Mouse (Mus musculus) liver, embryonic 13.5 days (tissue): ENCODE results near the gene Rsad1. TPM values are rescaled to one million over a fixed set of nuclear protein-coding genes. Genes with fewer than 3 reads are reported as not detected.

Experiments used
- ATAC-seq: fragments of 200-750 bp; cut with Nextera tagmentation; 2 replicates; pipeline ENCODE4 v1.8.0; 2017; ENCODE audit warnings: low read depth, mild to moderate bottlenecking, moderate number of reproducible peaks, moderate library complexity
- DNase-seq: peaks from one replicate; pipeline ENCODE4 v3.0.0; 2022
- H3K27ac ChIP-seq: fragments of 300-500 bp; sonication (generic); 2 replicates; pipeline ENCODE4 v1.5.1; 2015; ENCODE audit warnings: moderate library complexity, mild to moderate bottlenecking, inconsistent platforms
- H3K27me3 ChIP-seq: fragments of 300-500 bp; sonication (generic); 2 replicates; pipeline ENCODE4 v1.6.1; 2015; ENCODE audit warnings: mild to moderate bottlenecking, inconsistent platforms
- H3K36me3 ChIP-seq: fragments of 300-500 bp; sonication (generic); 2 replicates; pipeline ENCODE4 v1.6.1; 2015; ENCODE audit warnings: mild to moderate bottlenecking, inconsistent platforms
- H3K4me1 ChIP-seq: fragments of 300-500 bp; sonication (generic); replicated peaks from 2 replicates; pipeline ENCODE4 v1.6.1; 2015; ENCODE audit warnings: inconsistent platforms
- H3K4me2 ChIP-seq: fragments of 300-500 bp; sonication (generic); 2 replicates; pipeline ENCODE4 v1.6.1; 2015; ENCODE audit warnings: inconsistent platforms, mild to moderate bottlenecking, moderate library complexity
- H3K4me3 ChIP-seq: fragments of 300-500 bp; sonication (generic); replicated peaks from 2 replicates; pipeline ENCODE4 v1.5.1; 2015; ENCODE audit warnings: mild to moderate bottlenecking, inconsistent platforms
- H3K9ac ChIP-seq: fragments of 300-500 bp; sonication (generic); 2 replicates; pipeline ENCODE4 v1.6.1; 2015; ENCODE audit warnings: mild to moderate bottlenecking, inconsistent platforms
- H3K9me3 ChIP-seq: fragments of 300-500 bp; sonication (generic); replicated peaks from 2 replicates; pipeline ENCODE4 v1.6.1; 2016; ENCODE audit warnings: inconsistent platforms
- WGBS: fragments of 180-500 bp; shearing (Covaris S2); methylation state at CpG from one replicate; pipeline ENCODE4 v1.1.7; 2015; ENCODE audit not compliant: insufficient replicate concordance; 5-methylcytosine and 5-hydroxymethylcytosine counted together
- polyA plus RNA-seq: library from polyadenylated mRNA; unstranded; fragments of >200 nt; fragmentation: Nextera tagmentation; extraction: Ambion mirVana; gene quantifications from 2 replicates; pipeline ENCODE4 v1.2.1, GENCODE M21; 2015

Rsad1 gene
- polyA plus RNA-seq: 1.6 and 2.5 TPM in 2 replicates

DNA sequence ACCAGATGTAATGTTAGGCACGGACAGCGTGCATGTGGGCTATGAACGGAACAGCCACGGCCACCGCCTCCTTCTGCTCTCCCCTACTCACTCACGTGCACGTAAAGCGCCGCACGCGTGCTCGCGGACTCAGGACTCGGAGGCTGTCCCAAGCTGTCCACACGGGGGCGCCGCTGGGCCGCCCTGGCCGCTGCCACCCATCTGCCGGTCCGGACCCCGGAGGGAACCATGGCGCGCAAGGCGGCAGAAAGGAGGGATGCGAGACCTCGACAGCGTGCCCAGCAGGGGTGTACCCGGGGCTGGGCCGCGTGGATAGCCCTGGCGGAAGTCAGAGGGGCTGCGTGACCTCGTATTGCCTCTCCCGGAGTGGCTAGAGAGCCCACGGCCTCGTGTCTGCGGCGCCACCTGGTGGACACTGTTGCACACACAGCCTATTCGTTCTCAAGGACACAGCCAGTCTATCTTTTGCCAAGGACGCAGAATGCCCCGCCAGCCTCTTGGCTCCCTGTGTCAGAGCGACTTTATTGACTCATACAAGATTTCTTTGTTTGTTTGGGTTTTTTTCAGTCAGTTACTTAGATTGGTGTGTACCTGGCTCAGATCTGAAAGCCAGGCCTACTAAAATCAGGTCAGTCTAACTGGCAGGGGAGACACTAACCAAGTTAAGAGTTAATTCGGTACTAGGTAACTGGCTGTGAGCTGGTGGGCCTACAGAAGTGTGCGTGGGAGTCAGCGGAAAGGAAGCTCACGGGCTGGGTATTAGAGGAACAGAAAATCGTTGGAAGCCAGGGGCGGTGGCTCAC lies at the start of gene Rsad1:
Gene Rsad1, minus strand, starts transcription at position 368 of the 803 bp plus-strand sequence.
- peak within 1 kb of the TSS; percentile 83 for H3K4me2 ChIP-seq
- peaks cover 18% of the 10 kb centered on the region for H3K4me1 ChIP-seq
- H3K9me3 ChIP-seq: no peaks in the 10 kb centered on the region
- no peaks in the 10 kb centered on the region for H3K27me3 ChIP-seq
- DNase-seq (peak; percentile 84), ATAC-seq (peak; percentile 79)
- peak within 1 kb of the TSS; percentile 74 for H3K9ac ChIP-seq
- H3K4me3 ChIP-seq: peak within 1 kb of the TSS; percentile 71
- no peaks in the 10 kb centered on the region for H3K36me3 ChIP-seq
- 4% methylated on average over 49 of the region's 49 CpGs for WGBS
- H3K27ac ChIP-seq: peak within 1 kb of the TSS; percentile 54; the same call in 1 of the 2 replicates

- Histone ChIP-seq H3K9me3 (no peaks in the 10 kb centered on the region), H3K36me3 (no peaks in the 10 kb centered on the region), H3K27me3 (peaks cover 9% of the 10 kb centered on the region; the same call in 1 of the 2 replicates), H3K4me2 (no peak overlapping the region), H3K4me3 (no peak overlapping the region), H3K27ac (no peak overlapping the region), H3K4me1 (peaks cover 28% of the 10 kb centered on the region), H3K9ac (no peak overlapping the region)
- ATAC-seq (no peak), DNase-seq (no peak)
- WGBS: 62% methylated on average over 6 of the region's 6 CpGs
These were observed 49.5 kb upstream of the Rsad1 start for GRCm38 (mm10) chr11:94598437-94599120.

- peaks cover 28% of the 10 kb centered on the region for H3K4me1 ChIP-seq
- H3K27me3 ChIP-seq: peaks cover 6% of the 10 kb centered on the region; the same call in 1 of the 2 replicates
- no peak overlapping the region for H3K9ac ChIP-seq
- no peak overlapping the region for H3K4me2 ChIP-seq
- H3K27ac ChIP-seq: no peak overlapping the region
- H3K36me3 ChIP-seq: no peaks in the 10 kb centered on the region
- DNase-seq: no peak
- H3K4me3 ChIP-seq: no peak overlapping the region
- WGBS: 78% methylated on average over 4 of the region's 4 CpGs
- ATAC-seq: no peak
- H3K9me3 ChIP-seq: no peaks in the 10 kb centered on the region
These were observed 48.3 kb upstream of the Rsad1 start for GRCm38 (mm10) chr11:94597319-94597718.

GRCm38 (mm10) chr11:94596311-94596852 lies 47.3 kb upstream of the Rsad1 start:
- ATAC-seq (no peak), DNase-seq (peak; percentile 24)
- no peak overlapping the region for H3K27ac ChIP-seq
- no peaks in the 10 kb centered on the region for H3K9me3 ChIP-seq
- no peaks in the 10 kb centered on the region for H3K36me3 ChIP-seq
- H3K27me3 ChIP-seq: no peaks in the 10 kb centered on the region
- 51% methylated on average over 7 of the region's 7 CpGs for WGBS
- no peak overlapping the region for H3K9ac ChIP-seq
- H3K4me2 ChIP-seq: no peak overlapping the region
- H3K4me3 ChIP-seq: no peak overlapping the region
- H3K4me1 ChIP-seq: peaks cover 19% of the 10 kb centered on the region

- no peaks in the 10 kb centered on the region for H3K27me3 ChIP-seq
- peaks cover 10% of the 10 kb centered on the region for H3K4me1 ChIP-seq
- no peak overlapping the region for H3K9ac ChIP-seq
- DNase-seq: no peak
- no peak overlapping the region for H3K4me2 ChIP-seq
- no peak for ATAC-seq
- H3K36me3 ChIP-seq: no peaks in the 10 kb centered on the region
- H3K27ac ChIP-seq: no peak overlapping the region
- 60% methylated on average over 6 of the region's 6 CpGs for WGBS
- no peaks in the 10 kb centered on the region for H3K9me3 ChIP-seq
- H3K4me3 ChIP-seq: no peak overlapping the region
These were observed 38.5 kb upstream of the Rsad1 start for GRCm38 (mm10) chr11:94587511-94587910.

DNA sequence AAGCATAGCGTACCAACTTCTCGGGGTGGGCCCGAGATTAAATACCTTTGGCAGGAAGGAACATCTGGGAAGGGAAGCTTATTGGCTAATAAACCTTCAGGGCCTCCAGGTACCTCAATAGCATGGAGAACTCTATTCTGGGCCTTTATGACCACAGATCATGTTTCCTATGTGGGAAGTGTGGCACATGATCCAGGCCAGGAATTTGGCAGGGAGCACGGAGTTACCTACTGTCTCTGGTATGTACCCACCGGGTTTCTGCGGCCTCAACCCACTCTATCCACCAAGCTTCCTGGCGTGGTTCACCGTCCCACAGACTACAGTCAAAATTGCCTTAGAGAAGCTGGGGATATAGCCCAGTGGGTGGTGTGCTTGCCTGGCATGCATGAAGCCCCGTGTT lies 36.0 kb upstream of the Rsad1 start:
- H3K27ac ChIP-seq: no peak overlapping the region
- 81% methylated on average over 9 of the region's 9 CpGs for WGBS
- no peak overlapping the region for H3K4me2 ChIP-seq
- no peak for DNase-seq
- no peaks in the 10 kb centered on the region for H3K9me3 ChIP-seq
- no peaks in the 10 kb centered on the region for H3K27me3 ChIP-seq
- no peak overlapping the region for H3K4me3 ChIP-seq
- H3K9ac ChIP-seq: no peak overlapping the region
- 0 out of 2 replicates have a peak, but pooled peaks cover 5% of the 10 kb centered on the region for H3K4me1 ChIP-seq
- no peak for ATAC-seq
- H3K36me3 ChIP-seq: no peaks in the 10 kb centered on the region

- Histone ChIP-seq H3K4me3 (no peak overlapping the region), H3K4me2 (no peak overlapping the region), H3K27ac (no peak overlapping the region), H3K27me3 (no peaks in the 10 kb centered on the region), H3K9me3 (no peaks in the 10 kb centered on the region), H3K4me1 (no peaks in the 10 kb centered on the region), H3K36me3 (no peaks in the 10 kb centered on the region), H3K9ac (no peak overlapping the region)
- ATAC-seq (no peak), DNase-seq (no peak)
- 70% methylated on average over 5 of the region's 5 CpGs for WGBS
These were observed 31.2 kb upstream of the Rsad1 start for GRCm38 (mm10) chr11:94580111-94580740.

DNA sequence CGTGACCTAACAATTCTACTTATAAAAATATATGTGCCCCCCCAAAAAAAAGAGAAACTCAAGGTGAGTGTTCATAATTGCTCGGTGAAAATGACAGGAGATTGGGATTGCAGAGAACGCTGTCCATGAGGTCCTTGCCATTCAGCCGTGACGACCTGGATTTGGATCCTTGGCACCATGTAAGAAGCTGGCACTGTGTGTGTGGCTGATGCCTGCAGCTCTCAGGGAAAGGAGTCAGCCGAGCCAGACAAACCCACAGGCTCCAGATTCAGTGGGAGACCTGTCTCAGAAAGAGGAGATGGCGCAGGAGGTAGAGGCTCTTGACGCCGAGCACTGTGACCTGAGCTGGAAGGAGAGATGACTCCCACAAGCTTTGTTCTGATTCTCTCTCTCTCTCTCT lies 27.3 kb upstream of the Rsad1 start:
- no peak for ATAC-seq

GRCm38 (mm10) chr11:94575036-94575435 lies 26.0 kb upstream of the Rsad1 start:
- no peaks in the 10 kb centered on the region for H3K36me3 ChIP-seq
- no peaks in the 10 kb centered on the region for H3K9me3 ChIP-seq
- H3K27me3 ChIP-seq: no peaks in the 10 kb centered on the region
- no peak overlapping the region for H3K4me2 ChIP-seq
- ATAC-seq: no peak
- H3K4me3 ChIP-seq: no peak overlapping the region
- H3K9ac ChIP-seq: no peak overlapping the region
- 43% methylated on average over 2 of the region's 2 CpGs for WGBS
- no peak for DNase-seq
- no peak overlapping the region for H3K27ac ChIP-seq
- H3K4me1 ChIP-seq: no peaks in the 10 kb centered on the region; the same call in none of the 2 replicates

More for the DNA sequence above, 27.3 kb upstream of the Rsad1 start:
- WGBS: 71% methylated on average over 9 of the region's 9 CpGs
- H3K27ac ChIP-seq: no peak overlapping the region
- H3K4me1 ChIP-seq: no peaks in the 10 kb centered on the region; the same call in 1 of the 2 replicates
- no peak overlapping the region for H3K4me3 ChIP-seq
- H3K9me3 ChIP-seq: no peaks in the 10 kb centered on the region
- no peak for DNase-seq
- no peak overlapping the region for H3K4me2 ChIP-seq
- H3K9ac ChIP-seq: no peak overlapping the region
- no peaks in the 10 kb centered on the region for H3K27me3 ChIP-seq
- H3K36me3 ChIP-seq: no peaks in the 10 kb centered on the region

GRCm38 (mm10) chr11:94574560-94574959 lies 25.5 kb upstream of the Rsad1 start:
- H3K9ac ChIP-seq: no peak overlapping the region
- no peaks in the 10 kb centered on the region for H3K9me3 ChIP-seq
- no peak overlapping the region for H3K4me2 ChIP-seq
- 16% methylated on average over 7 of the region's 7 CpGs for WGBS
- H3K27me3 ChIP-seq: no peaks in the 10 kb centered on the region
- no peaks in the 10 kb centered on the region for H3K36me3 ChIP-seq
- ATAC-seq: no peak
- H3K4me1 ChIP-seq: no peaks in the 10 kb centered on the region; the same call in none of the 2 replicates
- no peak overlapping the region for H3K4me3 ChIP-seq
- no peak for DNase-seq
- no peak overlapping the region for H3K27ac ChIP-seq

DNA sequence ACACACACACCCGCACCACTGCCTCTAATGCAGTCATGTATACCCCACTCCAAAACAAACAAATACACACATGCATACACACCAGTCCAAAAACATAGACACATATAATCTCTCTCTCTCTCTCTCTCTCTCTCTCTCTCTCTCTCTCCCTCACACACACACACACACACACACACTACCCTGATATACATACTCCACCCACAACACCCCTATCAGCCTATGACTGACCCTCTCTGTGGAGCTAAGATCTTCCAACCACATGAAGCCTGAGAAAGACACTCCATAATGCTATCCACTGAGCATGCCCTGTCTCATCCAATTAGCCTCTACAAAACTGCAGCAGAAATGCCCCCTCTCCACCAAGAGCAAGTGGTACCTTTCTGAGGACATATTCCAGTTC lies 22.8 kb upstream of the Rsad1 start:
- Histone ChIP-seq H3K4me3 (no peak overlapping the region), H3K27me3 (no peaks in the 10 kb centered on the region), H3K27ac (no peak overlapping the region), H3K36me3 (0 out of 2 replicates have a peak, but pooled peaks cover 5% of the 10 kb centered on the region), H3K4me1 (peaks cover 3% of the 10 kb centered on the region), H3K9ac (no peak overlapping the region), H3K4me2 (no peak overlapping the region), H3K9me3 (no peaks in the 10 kb centered on the region)
- peak; percentile 51; the same call in 1 of the 2 replicates for ATAC-seq
- 77% methylated on average over 1 of the region's 1 CpGs for WGBS
- no peak for DNase-seq
